Mouse (Mus musculus): Measurements from ENCODE around the gene Calm3. TPM values are rescaled to one million over a fixed set of nuclear protein-coding genes. Genes with fewer than 3 reads are reported as not detected.

Gene Calm3
- polyA plus RNA-seq, 1 experiment from 2014 or later: 58.8 TPM

DNA sequence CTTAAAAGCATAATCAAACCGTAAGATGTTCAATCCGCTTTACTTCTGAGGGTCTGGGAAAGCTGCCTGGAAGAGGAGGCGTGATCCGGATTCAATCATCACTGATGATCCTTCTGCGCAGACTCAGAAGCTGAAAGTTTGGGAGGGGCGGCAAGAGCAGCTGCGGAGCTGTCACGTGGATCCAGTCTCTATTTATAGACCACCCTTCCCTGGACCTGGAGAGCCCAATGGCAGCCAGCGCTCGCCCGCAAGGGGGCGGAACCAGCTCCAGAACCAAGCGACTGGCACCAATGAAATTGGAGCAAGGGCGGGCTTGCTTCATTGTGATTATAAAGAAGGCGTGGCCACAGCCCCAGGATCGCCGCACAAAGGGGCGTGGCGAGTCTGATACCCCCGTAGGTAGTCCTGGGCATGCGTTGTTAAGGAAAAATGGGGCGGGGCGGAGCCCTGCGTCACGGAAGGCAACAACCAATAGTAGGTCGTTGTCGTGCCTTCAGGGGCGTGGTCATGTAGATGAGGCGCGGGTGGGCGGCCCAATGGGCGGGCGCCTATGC is 49.1 kb downstream of the Calm3 start:
- Histone ChIP-seq H3K27me3 (ENCODE audit: insufficient read depth, low read length) (peaks cover 16% of the 10 kb centered on the region), H3K4me3 (ENCODE audit: low read depth, low read length) (peak overlapping the region; percentile 55), H3K4me1 (ENCODE audit: insufficient read depth) (peaks cover 17% of the 10 kb centered on the region), H3K36me3 (replicated peaks; ENCODE audit: insufficient read depth, low read length) (peaks cover 9% of the 10 kb centered on the region; the same call in 1 of the 2 replicates), H3K27ac (ENCODE audit: low read depth) (peak overlapping the region; percentile 59), H3K9ac (replicated peaks) (peak overlapping the region; percentile 58; the same call in 1 of the 2 replicates), H3K4me2 (ENCODE audit: low read depth, low read length) (peak overlapping the region; percentile 92), H3K9me3 (ENCODE audit: low read length) (no peaks in the 10 kb centered on the region)
- ATAC-seq (peak; percentile 97), DNase-seq (peak; percentile 99)
- TF ChIP-seq CTCF (IDR thresholded peaks at IDR 0.05; ENCODE audit: low read depth) (peak; percentile 47), EP300 (IDR thresholded peaks at IDR 0.05; ENCODE audit: low read depth) (no peak)
- under 1% methylated on average over 29 of the region's 33 CpGs for WGBS (ENCODE audit: insufficient replicate concordance)

DNA sequence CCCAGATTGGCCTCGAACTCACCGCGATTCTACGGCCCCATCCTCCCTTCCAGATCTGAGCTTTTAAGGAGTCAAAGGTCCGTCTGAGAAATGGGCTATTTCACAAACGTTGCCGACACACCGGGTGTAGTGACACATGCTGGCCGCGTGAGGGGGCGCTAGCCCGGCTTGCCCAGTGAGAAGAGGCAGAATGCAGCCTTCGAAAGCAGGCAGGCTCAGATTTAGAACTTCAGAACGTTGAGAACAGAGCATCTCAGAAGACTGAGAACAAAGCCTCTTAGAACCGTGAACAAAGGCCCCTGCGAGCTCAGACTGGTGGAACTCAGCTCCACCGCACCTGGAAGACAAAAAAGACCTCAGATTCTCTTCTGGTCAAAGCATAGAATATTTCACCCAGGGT is 49.7 kb downstream of the Calm3 start:
- H3K4me3 ChIP-seq (ENCODE audit: low read depth, low read length): peak overlapping the region; percentile 55; the same call in 1 of the 2 replicates
- ATAC-seq (no peak), DNase-seq (peak; percentile 80)
- H3K4me2 ChIP-seq (ENCODE audit: low read depth, low read length): peak overlapping the region; percentile 92
- WGBS (ENCODE audit: insufficient replicate concordance): 2% methylated on average over 17 of the region's 17 CpGs
- peaks cover 17% of the 10 kb centered on the region for H3K4me1 ChIP-seq (ENCODE audit: insufficient read depth)
- H3K9ac ChIP-seq (replicated peaks): no peak overlapping the region
- H3K27me3 ChIP-seq (ENCODE audit: insufficient read depth, low read length): peaks cover 16% of the 10 kb centered on the region
- H3K36me3 ChIP-seq (replicated peaks; ENCODE audit: insufficient read depth, low read length): peaks cover 15% of the 10 kb centered on the region; the same call in 1 of the 2 replicates
- peak overlapping the region; percentile 59 for H3K27ac ChIP-seq (ENCODE audit: low read depth)
- no peaks in the 10 kb centered on the region for H3K9me3 ChIP-seq (ENCODE audit: low read length)
- no peak for TF ChIP-seq EP300 (IDR thresholded peaks at IDR 0.05; ENCODE audit: low read depth)
- TF ChIP-seq CTCF (IDR thresholded peaks at IDR 0.05; ENCODE audit: low read depth): peak; percentile 92

DNA sequence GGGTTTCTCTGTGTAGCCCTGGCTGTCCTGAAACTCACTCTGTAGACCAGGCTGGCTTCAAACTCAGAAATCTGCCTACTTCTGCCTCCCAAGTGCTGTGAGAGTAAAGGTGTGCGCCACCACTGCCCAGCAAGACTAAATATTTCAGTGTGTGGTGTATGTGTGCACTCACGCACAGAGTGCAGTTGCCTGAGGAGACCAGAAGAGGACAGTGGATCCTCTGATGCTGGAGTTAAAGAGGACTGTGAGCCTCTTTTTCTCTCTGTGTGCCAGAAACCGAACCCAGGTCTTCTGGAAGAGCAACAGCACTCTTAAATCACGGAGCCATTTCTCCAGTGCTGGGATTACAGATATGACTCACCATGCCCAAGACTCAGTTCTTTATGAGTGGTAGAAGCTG is 50.5 kb downstream of the Calm3 start:
- 86% methylated on average over 4 of the region's 4 CpGs for WGBS (ENCODE audit: insufficient replicate concordance)
- no peak overlapping the region for H3K27ac ChIP-seq (ENCODE audit: low read depth)
- H3K27me3 ChIP-seq (ENCODE audit: insufficient read depth, low read length): peaks cover 16% of the 10 kb centered on the region
- peaks cover 17% of the 10 kb centered on the region for H3K4me1 ChIP-seq (ENCODE audit: insufficient read depth)
- H3K9me3 ChIP-seq (ENCODE audit: low read length): no peaks in the 10 kb centered on the region
- no peak overlapping the region for H3K4me2 ChIP-seq (ENCODE audit: low read depth, low read length)
- peaks cover 18% of the 10 kb centered on the region; the same call in 1 of the 2 replicates for H3K36me3 ChIP-seq (replicated peaks; ENCODE audit: insufficient read depth, low read length)
- H3K4me3 ChIP-seq (ENCODE audit: low read depth, low read length): no peak overlapping the region
- no peak for DNase-seq
- H3K9ac ChIP-seq (replicated peaks): no peak overlapping the region
- no peak for ATAC-seq
- no peak for TF ChIP-seq CTCF (IDR thresholded peaks at IDR 0.05; ENCODE audit: low read depth)
- TF ChIP-seq EP300 (IDR thresholded peaks at IDR 0.05; ENCODE audit: low read depth): no peak

DNA sequence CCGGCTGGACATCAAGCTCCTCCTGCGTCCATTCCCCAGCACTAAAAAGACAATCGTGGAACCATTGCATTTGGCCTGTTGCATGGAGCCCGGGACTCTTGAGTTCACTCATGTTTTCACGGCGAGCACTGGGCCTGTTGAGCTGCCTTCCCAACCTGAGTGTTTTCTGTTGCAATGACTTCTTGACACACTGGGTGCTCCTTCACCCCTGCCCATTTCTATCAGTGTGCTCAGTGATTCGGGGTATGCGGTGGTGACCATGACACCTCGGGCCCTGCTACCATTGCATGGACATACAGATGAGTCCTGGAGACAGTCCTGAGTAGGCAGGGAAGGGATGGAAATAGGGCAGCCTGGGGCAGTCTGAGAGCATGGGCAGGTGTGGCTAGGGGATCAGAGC is 51.4 kb downstream of the Calm3 start:
- no peak overlapping the region for H3K4me3 ChIP-seq (ENCODE audit: low read depth, low read length)

DNA sequence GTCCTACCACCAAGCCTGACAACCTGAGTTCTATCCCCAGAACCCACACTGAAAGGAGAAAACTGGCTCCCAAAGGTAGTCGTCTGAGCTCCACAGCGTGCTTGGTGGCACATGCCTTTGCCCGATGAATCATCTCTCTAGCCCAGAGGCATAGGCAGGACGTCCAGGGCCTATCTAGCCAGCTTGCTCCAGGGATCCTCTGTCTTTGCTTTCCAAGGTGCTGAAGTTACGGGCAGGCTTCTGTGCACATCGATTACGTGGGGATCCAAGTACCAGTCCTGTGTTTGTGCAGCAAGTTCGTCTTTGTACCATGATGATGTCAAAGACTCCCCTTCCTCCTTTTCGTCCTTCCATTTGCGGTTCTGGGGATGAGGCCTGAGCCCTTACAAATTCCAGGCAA is 52.3 kb downstream of the Calm3 start:
- H3K36me3 ChIP-seq (replicated peaks; ENCODE audit: insufficient read depth, low read length): peaks cover 20% of the 10 kb centered on the region
- H3K9me3 ChIP-seq (ENCODE audit: low read length): no peaks in the 10 kb centered on the region
- H3K4me2 ChIP-seq (ENCODE audit: low read depth, low read length): no peak overlapping the region
- H3K9ac ChIP-seq (replicated peaks): no peak overlapping the region
- WGBS (ENCODE audit: insufficient replicate concordance): 80% methylated on average over 10 of the region's 10 CpGs
- TF ChIP-seq CTCF (IDR thresholded peaks at IDR 0.05; ENCODE audit: low read depth) (no peak), EP300 (IDR thresholded peaks at IDR 0.05; ENCODE audit: low read depth) (no peak)
- no peak for DNase-seq
- peaks cover 21% of the 10 kb centered on the region for H3K4me1 ChIP-seq (ENCODE audit: insufficient read depth)
- peaks cover 12% of the 10 kb centered on the region for H3K27me3 ChIP-seq (ENCODE audit: insufficient read depth, low read length)
- no peak overlapping the region for H3K27ac ChIP-seq (ENCODE audit: low read depth)
- no peak overlapping the region for H3K4me3 ChIP-seq (ENCODE audit: low read depth, low read length)
- no peak for ATAC-seq

More for the DNA sequence above, 51.4 kb downstream of the Calm3 start:
- Histone ChIP-seq H3K27me3 (ENCODE audit: insufficient read depth, low read length) (peaks cover 16% of the 10 kb centered on the region), H3K36me3 (replicated peaks; ENCODE audit: insufficient read depth, low read length) (peaks cover 20% of the 10 kb centered on the region), H3K4me1 (ENCODE audit: insufficient read depth) (peaks cover 21% of the 10 kb centered on the region), H3K27ac (ENCODE audit: low read depth) (no peak overlapping the region), H3K9ac (replicated peaks) (no peak overlapping the region), H3K4me2 (ENCODE audit: low read depth, low read length) (no peak overlapping the region), H3K9me3 (ENCODE audit: low read length) (no peaks in the 10 kb centered on the region)
- TF ChIP-seq EP300 (IDR thresholded peaks at IDR 0.05; ENCODE audit: low read depth): no peak
- DNase-seq (no peak), ATAC-seq (no peak)
- 83% methylated on average over 9 of the region's 9 CpGs for WGBS (ENCODE audit: insufficient replicate concordance)

DNA sequence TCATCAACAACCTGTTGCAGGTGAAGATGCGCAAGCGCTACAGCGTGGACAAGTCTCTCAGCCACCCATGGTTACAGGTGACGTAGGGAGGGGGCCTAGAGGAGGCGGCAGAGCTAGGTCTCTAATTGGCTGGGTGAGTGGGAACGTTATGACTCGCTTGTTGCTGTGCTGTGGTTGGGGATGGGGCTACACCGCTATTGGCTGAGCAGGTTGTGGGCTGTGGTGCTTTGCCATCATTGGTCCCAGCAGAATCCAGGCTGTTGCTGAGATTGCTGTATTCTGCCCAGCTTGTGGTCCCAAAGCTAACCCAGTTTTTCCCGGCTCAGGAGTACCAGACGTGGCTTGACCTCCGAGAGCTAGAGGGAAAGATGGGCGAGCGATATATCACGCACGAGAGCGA is 54.4 kb downstream of the Calm3 start:
- ATAC-seq: peak; percentile 80
- Histone ChIP-seq H3K4me2 (ENCODE audit: low read depth, low read length) (no peak overlapping the region), H3K4me1 (ENCODE audit: insufficient read depth) (peaks cover 7% of the 10 kb centered on the region), H3K36me3 (replicated peaks; ENCODE audit: insufficient read depth, low read length) (peaks cover 27% of the 10 kb centered on the region), H3K27me3 (ENCODE audit: insufficient read depth, low read length) (no peaks in the 10 kb centered on the region), H3K9me3 (ENCODE audit: low read length) (no peaks in the 10 kb centered on the region), H3K9ac (replicated peaks) (no peak overlapping the region), H3K27ac (ENCODE audit: low read depth) (no peak overlapping the region), H3K4me3 (ENCODE audit: low read depth, low read length) (no peak overlapping the region)
- 68% methylated on average over 16 of the region's 16 CpGs for WGBS (ENCODE audit: insufficient replicate concordance)
- DNase-seq: no peak
- TF ChIP-seq CTCF (IDR thresholded peaks at IDR 0.05; ENCODE audit: low read depth): no peak
- no peak for TF ChIP-seq EP300 (IDR thresholded peaks at IDR 0.05; ENCODE audit: low read depth)
